Mouse (Mus musculus): ENCODE data around the gene Erbb3. TPM values are rescaled to one million over a fixed set of nuclear protein-coding genes. Genes with fewer than 3 reads are reported as not detected.
"Not testable (repeated sequence)": the region's sequence is repeated elsewhere in the genome, so short reads cannot be mapped to it uniquely, and the experiment has no call there.

Gene Erbb3
- total RNA-seq, 2 experiments from 2014 or later: 5.8 to 7.6 TPM

DNA sequence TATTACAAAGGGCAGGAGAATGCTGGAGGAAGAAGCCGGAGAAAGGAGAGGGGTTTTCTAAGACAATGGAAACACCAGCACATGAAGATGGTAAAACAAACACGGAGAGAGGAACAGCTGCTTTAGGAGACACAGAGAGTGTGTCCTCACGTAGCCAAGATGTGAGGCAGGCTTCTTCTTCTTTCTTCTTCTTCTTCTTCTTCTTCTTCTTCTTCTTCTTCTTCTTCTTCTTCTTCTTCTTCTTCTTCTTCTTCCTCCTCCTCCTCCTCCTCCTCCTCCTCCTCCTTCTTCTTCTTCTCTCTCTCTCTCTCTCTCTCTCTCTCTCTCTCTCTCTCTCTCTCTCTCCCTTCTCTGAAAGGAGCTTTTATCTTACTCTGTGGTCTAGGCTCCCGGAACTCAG is 24.4 kb upstream of the Erbb3 start:
- intact Hi-C loops (cut with DNase I): loop anchor here (5.0 kb wide), 2 partner anchors 47 to 58 kb away; partner anchors contain the start of genes Pa2g4 and Suox
- not testable (repeated sequence) for DNase-seq (ENCODE audit: low spot score in 2 of 2)

DNA sequence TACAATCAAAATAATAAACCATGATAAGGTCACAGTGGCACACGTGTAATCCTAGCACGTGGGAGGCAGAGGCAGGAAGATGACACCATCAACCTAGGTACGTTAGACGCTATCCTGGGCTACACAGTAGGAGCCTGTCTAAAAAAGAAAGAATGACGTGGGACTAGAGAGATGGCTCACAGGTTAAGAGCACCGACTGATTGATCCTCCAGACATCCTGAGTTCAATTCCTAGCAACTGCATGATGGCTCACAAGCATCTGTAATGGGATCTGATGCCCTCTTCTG is 23.6 kb upstream of the Erbb3 start:
- intact Hi-C loops (cut with DNase I): loop anchor here (5.0 kb wide), 2 partner anchors 46 to 59 kb away; partner anchors contain the start of genes Pa2g4 and Suox
- no peak for DNase-seq (ENCODE audit: low spot score in 2 of 2)

DNA sequence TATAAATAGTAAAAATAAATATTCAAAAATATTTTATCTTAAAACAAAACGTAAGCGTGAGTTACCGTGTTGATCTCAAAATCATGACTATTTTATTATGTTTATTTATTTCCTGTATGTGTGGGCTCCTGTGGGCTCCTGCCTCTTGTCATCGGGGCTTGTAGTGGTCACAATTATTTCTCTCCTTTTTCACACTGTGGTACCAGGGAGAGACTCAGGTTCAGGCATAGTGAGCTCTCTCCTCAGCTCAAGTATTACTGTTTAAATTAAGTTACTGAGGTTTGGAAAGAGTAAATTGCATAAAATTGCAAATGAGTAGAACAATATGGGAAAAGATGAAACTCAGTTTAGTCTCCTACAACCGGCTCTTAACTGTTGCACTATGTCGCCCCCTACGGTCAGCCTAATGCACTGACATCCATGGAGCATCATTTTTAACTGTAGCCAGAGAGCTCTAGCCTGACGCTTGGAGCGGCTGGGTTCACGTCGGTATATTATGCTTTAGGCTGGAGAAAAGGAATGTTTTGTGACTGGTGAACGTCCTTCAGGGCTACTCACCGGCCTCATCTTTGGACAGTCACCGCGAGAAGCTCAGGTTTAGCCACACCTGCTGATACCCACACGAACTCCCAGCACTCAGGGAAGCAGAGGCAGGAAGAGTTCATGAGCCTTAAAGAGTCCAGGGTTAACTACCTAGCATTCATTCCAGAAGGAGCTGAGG is 23.1 kb upstream of the Erbb3 start:
- intact Hi-C loops (cut with DNase I): loop anchor here (5.0 kb wide), 2 partner anchors 45 to 60 kb away; partner anchors contain the start of genes Pa2g4 and Suox
- DNase-seq (ENCODE audit: low spot score in 2 of 2): peak; percentile 78 to 82

DNA sequence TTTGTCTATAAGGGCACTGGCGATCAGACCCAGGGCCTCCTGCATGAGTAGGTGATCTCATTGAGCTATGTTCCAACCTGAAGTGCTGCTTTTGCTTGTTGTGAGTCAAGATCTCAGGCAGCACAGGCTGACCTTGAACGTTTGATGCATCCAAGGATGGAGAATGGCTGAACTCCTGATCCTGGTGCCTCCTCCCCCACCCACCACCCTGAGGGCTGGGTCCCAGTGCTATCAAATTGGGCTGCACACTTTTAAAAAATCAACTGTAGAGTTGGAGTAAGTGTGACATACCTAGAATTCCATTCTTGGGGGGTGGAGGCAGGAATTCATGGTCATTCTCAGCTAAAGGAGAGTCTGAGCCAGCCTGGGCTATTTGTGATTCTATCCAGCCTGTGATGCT is 17.0 kb upstream of the Erbb3 start:
- intact Hi-C loops (cut with DNase I): no loop called here
- DNase-seq (ENCODE audit: low spot score in 2 of 2): no peak

DNA sequence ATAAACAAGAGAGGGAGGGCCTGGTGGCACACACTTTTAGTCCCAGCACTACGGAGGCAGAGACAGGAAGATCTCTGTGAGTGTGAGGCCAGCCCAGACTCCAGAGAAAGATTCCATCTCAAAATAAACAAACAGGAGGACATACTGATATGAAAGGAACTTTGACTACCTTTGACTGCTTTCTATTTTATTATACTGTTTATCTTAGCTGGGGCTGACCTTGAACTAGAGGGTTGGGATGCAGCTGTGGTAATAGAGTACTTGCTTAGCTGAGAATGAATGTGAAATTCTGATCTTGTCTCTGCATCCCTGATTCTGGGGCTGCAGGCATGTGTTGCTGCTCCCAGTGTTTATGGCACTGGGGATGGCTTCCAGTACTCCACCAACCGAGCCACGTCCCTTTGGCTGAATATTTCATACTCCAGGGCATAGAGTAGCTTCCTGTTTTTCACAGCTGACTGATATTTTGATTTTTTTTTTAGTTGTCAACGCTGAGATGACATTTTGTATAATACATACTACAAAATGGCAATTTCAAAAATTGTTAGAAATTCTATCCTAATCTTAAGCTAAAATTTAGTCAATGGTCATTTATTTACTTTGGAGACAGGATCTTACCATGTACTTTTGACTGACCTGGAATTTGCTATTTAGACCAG is 13.1 kb upstream of the Erbb3 start:
- no peak for DNase-seq (ENCODE audit: low spot score in 2 of 2)
- intact Hi-C loops (cut with DNase I): no loop called here

DNA sequence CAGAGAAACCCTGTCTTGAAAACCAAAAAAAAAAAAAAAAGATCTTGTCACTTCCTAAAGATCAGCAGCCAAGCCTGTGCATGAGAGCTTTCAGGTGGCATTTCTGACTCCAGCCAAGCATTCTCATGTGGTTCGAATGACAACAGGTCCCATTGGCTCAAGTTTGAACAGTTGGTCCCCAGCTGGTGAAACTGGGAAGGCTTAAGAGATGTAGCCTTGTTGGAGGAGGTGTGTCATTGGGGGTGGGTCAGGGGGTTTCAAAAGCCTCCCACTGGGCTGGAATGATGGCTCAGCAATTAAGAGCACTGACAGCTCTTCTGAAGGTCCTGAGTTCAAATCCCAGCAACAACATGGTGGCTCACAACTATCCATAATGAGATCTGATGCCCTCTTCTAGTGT is 12.0 kb upstream of the Erbb3 start:
- intact Hi-C loops (cut with DNase I): no loop called here
- no peak for DNase-seq (ENCODE audit: low spot score in 2 of 2)

DNA sequence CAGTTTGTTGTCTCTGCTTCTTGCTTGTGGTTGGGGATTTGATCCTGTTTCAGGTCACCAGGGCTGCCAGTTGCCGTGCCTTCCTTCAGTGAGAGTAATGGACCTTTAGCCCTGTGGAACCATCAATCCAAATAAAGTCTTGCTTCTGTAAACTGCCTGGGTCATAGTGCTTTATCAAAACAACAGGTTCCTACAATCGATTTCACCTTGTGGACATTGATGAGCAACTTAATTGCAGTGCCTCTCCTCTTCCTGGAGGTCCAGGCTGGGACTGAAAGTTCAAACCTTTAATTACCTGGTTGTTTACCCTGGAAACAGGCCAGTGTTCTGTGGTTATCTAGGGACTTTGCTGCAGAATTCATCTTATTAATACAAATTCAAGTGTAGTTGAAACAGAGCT is 9.0 kb upstream of the Erbb3 start:
- intact Hi-C loops (cut with DNase I): no loop called here
- no peak for DNase-seq (ENCODE audit: low spot score in 2 of 2)

DNA sequence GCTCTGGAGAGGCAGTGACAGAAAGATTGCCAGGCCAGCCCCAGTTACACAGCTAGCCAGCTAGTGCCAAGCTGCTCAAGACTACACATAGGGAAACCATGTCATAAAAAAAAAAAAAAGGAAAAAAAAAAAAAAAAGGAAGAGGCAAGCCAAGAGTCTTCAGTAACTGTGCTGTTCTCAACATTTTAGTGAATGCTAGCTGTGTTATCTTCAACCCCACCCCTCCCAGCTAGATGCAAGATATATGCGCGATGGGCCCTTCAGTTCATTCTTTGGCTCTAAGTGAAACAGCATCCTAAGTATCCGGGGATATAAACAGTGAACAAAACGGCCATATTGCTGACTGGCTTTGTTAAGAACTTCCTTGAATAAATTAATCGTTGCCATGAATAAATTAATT is 3.3 kb upstream of the Erbb3 start:
- no peak for DNase-seq (ENCODE audit: low spot score in 2 of 2)
- intact Hi-C loops (cut with DNase I): no loop called here

DNA sequence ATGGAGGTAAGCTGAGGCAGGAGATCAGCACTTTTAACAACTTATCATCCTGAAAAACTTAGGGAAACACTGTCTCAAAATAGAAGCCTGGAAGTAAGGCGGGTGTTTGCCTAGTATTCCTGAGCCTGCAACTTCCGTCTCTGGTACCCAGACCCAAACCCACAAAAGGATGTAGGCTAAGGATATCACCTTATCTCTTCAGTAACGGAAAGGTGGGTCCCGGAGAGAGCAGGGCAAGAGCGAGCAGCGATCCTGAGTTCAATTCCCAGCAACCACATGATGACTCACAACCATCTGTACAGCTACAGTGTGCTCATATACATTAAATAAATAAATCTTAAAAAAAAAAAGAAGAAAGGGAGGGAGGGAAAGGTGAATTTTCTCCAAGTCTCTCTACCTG is 2.0 kb upstream of the Erbb3 start:
- no peak for DNase-seq (ENCODE audit: low spot score in 2 of 2)
- intact Hi-C loops (cut with DNase I): no loop called here

DNA sequence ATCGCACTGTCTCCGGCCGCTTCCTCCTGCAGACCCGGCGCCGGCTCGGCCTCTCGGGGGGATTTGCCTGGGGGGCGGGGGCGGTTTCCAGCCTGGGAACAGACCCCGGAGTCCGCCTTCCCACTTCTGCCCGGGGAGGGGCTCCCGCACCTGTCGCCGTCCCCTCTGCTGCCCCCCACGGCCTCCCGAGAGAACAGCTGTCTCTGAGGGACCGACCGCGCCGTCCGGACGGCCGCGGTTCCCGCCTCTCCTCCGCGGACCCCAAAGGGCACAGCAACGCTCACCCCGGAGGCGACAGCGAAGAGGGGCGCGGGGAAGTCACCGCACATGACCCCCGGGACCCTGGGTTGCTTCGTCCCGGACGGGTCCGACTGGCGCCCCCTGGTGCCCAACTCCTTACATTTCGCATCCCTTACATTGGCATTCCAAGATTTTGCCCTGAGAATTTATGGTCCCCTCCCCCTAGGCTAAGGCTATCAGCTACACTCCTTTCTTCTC is 790 bp upstream of the Erbb3 start:
- intact Hi-C loops (cut with DNase I): no loop called here
- peak; percentile 26 to 33 for DNase-seq (ENCODE audit: low spot score in 2 of 2)

DNA sequence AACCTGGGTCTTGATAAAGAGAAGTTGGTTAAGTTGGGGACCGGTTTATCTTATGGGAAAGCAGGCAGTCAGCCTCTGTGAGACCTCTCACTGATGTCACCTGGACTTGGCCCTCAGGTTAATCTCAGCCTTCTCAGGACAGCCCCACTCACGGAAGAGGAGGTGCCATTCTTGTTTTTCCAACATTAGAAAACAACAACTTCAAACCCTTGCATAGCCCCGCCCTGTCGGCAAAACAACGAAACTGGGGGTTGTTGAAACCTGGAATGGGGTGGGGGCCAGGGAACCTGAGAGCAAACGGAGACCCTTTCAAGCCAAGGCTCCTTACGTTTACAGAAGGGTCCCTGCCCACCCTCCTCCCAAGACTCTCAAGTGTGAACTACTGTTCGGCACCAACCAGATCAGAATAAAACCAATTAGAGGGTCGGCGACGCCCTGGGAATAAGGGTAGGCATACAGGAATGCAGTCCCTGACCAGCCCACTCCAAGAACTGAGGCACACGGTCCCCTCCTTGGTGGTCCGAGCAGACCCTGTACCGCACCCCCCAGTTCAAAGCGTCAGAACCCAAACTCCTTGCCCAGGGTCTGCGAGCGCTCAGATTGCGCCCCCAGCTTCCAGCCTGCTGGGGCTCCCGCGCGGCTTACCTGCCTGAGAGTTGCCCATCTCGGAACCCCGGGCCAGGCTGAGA is 533 bp downstream of the Erbb3 start:
- intact Hi-C loops (cut with DNase I): no loop called here
- DNase-seq (ENCODE audit: low spot score in 2 of 2): no peak

DNA sequence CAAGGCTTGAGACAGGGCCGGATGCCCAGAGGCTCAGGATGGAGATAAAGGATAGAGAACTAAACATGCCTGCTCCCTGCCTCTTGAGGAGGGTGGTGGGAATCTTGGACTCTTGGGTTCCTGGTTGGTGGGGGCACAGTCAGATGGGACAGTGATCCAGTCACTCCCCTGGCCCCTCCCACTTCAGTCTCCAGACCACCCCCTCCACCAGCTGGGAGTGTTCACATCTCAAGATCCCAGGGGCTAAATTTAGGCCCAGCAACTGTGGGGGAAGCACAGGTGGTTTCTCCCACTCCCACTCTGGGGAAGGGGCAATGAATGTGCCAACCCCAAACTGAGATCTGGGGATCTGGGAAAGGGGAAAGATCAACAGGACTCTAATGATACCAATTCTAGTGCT is 1.3 kb downstream of the Erbb3 start:
- DNase-seq (ENCODE audit: low spot score in 2 of 2): peak in 1 of 2 experiments; percentile 10
- intact Hi-C loops (cut with DNase I): no loop called here

DNA sequence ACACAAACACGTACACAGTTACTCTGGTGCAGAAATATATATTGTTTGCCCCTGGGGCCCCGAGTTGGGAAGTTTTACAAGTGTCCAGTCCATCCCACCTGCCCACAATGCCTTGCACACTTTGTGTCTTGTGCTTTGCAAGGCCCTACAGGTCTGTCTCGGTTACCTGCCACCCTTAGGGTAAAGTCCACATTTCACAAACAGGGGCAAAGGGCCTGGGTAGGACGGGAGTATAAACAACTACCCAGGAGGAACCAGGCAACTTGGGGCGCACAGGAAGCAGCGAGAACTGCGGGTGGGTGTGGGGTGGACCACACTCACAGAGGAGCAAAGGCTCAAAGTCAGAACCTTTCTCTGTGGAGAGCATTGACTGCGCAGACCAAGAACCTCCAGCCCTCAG is 1.8 kb downstream of the Erbb3 start:
- intact Hi-C loops (cut with DNase I): no loop called here
- DNase-seq (ENCODE audit: low spot score in 2 of 2): no peak

DNA sequence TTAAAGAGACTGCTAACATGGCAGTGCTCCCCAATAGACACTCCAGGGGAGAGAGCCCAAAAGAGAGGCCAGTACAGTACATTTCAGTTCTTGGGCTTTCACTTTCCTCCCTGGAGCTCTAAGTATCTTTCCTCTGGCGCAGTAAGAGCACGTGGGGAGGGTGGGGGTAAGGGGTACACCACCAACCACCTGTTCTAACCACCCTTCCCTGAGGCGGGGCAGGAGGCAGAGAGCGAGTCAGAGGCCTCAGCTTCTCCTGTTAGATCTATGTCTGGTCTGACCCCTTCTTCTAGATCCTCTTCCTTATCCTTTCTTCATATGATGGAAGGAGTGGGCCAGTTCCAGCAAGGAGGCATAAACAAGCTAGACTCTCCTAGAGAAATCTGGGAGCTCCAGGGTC is 2.3 kb downstream of the Erbb3 start:
- DNase-seq (ENCODE audit: low spot score in 2 of 2): no peak
- intact Hi-C loops (cut with DNase I): no loop called here

DNA sequence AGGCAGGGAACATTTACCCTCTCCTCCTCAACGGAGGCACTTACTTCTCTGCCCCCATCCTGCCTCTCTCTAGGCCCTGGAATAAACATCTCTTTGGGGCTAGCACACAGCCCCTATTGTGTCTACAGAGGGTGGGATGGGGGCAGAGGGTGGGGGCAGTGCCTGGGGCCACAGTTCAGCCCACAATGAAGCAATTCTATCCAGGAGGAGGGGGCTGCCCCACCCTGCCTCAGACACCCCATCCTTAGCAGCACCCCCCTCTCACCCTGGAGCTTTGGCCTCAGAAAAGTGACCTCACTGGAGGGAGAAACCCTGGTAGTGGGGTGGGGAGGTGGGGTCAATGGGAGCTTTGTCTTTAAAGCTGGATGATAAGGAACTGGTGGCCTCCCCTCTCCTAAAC is 2.9 kb downstream of the Erbb3 start:
- DNase-seq (ENCODE audit: low spot score in 2 of 2): peak in 1 of 2 experiments; percentile 14
- intact Hi-C loops (cut with DNase I): no loop called here

DNA sequence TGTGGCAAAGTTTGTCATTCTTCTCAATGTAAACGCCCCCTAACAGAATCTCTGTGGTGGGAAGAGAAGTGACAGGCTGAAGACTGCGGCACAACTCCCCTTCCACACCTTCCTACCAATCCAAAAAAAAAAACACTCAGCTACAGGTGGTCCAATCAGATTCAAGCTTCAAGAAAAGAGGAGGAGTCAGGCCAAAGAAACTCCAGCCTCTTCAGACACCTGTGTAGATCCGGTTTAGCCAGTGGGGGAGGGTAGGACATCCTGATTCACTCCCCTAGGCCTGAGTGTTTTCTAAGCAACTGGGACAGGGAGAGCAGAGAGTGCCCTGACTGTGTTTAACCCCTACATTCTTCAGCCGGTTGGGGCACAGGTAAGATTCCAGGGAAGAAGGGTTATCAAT is 5.1 kb downstream of the Erbb3 start:
- intact Hi-C loops (cut with DNase I): no loop called here
- DNase-seq (ENCODE audit: low spot score in 2 of 2): no peak

DNA sequence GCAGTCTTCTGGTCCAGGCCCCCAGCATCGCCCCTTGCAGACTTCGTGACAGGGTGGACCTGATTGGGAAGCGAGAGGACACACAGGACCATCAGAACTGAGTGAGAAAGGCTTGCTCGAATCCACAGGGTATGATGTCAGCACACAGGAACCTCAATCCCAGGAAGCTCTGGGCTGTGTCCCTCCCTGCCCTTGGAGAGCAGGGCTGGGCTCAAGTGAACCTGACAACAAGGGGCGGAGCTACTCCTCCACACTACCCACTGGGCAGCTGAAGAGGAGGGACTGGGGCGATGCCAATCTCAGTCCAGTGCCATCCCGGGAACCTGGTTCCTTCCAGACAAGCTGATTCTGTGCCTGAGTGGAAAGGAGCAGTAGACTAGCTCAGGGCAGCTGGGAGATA is 5.8 kb downstream of the Erbb3 start:
- intact Hi-C loops (cut with DNase I): no loop called here

DNA sequence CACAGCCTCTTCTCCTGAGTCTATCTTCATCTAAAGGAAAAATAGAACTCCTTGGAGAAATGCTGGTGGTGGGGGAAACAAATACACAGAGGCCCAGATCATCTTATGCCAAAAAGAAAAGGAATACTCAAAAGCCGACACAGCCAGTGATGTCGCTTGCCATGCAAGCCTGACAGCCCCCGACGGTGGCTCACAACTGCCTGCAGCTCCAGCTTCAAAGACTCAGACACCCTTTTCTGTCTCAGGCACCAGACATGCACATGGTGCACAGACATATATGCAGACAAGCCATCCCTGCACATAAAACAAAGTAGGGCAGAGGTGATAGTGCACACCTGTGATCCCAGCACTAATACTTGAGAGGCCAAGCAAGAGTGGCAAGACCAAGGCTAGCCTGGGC is 9.7 kb downstream of the Erbb3 start:
- intact Hi-C loops (cut with DNase I): no loop called here
- no peak for DNase-seq (ENCODE audit: low spot score in 2 of 2)

More for the DNA sequence above, 5.8 kb downstream of the Erbb3 start:
- no peak for DNase-seq (ENCODE audit: low spot score in 2 of 2)

DNA sequence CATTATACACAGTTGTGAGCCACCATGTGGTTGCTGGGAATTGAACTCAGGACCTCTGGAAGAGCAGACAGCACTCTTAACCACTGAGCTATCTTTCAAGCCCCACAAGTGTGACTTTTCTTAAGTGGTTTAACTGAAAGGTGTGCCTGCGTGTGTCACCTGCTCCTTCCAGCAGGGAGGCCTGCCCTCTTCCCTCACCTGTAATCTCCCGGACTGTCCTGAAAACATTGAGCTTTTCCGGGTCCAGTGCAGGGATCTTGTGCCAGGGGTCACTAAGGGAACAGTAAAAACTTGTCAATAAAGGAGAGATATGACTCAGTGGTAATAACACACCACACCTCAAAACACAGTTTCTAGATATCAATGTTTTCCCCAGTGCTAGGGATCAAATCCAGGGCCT is 10.2 kb downstream of the Erbb3 start:
- DNase-seq (ENCODE audit: low spot score in 2 of 2): no peak
- intact Hi-C loops (cut with DNase I): no loop called here

DNA sequence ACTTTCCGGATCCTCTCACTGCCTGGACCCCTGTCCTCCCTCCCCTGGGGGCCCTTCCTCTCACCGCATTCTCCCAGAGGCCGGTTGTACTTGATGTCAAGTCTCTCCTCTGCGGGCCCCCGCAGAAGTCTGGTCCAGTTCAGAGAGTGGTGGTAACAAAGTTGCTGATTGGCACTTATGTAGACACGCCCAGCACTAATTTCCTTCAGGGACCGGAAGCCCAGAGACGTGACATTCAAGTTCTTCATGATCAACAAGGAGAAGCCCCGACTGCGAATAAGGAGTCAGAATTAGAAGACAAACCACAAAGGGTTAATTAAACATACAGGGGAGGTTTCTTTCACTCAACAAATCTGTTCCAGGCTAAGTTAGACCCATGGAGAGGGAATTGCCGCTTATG is 11.1 kb downstream of the Erbb3 start:
- intact Hi-C loops (cut with DNase I): no loop called here
- DNase-seq (ENCODE audit: low spot score in 2 of 2): no peak

DNA sequence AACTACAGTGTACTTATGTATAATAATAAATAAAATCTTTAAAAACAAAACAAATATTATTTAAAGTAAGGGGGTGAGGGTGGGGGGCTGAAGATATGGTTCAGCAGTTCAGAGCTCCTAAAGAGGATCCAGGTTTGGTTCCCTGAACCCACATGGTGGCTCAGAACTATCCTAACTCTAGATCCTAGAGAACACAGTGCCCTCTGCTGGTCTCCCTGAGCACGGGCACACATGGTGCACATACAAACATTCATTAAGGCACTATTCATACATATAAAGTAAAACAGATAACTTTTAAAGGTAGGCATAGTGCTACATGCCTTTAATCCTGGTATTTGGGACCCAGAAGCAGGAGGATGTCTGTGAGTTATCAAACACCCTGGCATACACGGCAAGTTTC is 14.4 kb downstream of the Erbb3 start:
- intact Hi-C loops (cut with DNase I): no loop called here
- DNase-seq (ENCODE audit: low spot score in 2 of 2): no peak
